Mouse (Mus musculus) regulatory T cell (primary cell): Measurements from ENCODE around the gene Pla2g2e.
"Not testable (repeated sequence)": the region's sequence is repeated elsewhere in the genome, so short reads cannot be mapped to it uniquely, and the experiment has no call there.

Source experiments
- in situ Hi-C: fragments of 300-600 bp; cut with MboI, MseI; formaldehyde crosslinking; loops from one replicate; pipeline ENCODE4 v1.15.1; 2025; ENCODE audit warnings: high pct_unique_total_duplicates

Pla2g2e gene

GRCm38 (mm10) chr4:138882179-138882578 lies 4.4 kb downstream of the Pla2g2e start:
- in situ Hi-C loops = no loop called here

GRCm38 (mm10) chr4:138884261-138884660 lies 6.5 kb downstream of the Pla2g2e start:
- in situ Hi-C loops = no loop called here

- in situ Hi-C loops = no loop called here
Measured at GRCm38 (mm10) chr4:138889165-138889564, 11.4 kb downstream of the Pla2g2e start.

GRCm38 (mm10) chr4:138889635-138890034 lies 11.9 kb downstream of the Pla2g2e start:
- in situ Hi-C loops = no loop called here

DNA sequence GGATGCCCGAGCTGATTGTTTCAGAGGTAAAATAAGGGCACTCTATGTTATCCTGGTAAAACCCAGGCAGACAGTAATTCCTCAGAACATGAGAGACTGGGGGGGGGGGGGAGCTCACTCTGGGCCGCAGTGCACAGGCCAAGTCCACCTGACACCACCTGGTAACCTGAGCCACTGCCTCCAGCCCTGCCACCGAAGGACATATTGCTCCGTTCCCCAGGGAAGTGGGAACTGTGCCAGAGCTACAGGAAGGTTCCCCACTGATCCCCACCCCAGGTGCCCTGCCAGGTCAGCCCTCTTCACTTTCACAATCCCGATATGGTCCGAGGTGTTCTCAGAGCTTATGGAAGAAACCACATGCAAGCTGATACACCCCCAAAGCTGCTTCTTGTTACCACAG lies 14.9 kb downstream of the Pla2g2e start:
- in situ Hi-C loops = no loop called here

- in situ Hi-C loops = not testable (repeated sequence)
Measured at GRCm38 (mm10) chr4:138893789-138894188, 16.0 kb downstream of the Pla2g2e start.

DNA sequence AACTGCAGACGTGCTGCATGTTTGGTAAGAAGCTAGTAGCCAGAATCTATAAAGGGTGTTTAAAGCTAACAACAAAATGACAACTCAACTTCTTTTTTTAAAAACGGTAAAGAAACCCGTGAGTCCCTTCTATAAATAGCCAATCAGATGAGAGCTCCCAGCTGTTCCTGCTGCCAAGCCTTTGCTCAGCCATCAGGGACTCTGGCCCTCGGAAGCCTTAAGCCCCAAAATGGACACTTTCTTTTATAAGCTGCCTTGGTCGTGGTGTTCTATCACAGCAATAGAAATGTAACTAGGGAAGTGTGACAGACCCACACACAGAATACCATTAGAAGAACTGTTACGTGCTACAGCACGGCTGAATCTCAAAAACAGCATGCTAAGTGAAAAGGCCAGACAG lies 21.6 kb downstream of the Pla2g2e start:
- in situ Hi-C loops = no loop called here

- in situ Hi-C loops = no loop called here
Measured at GRCm38 (mm10) chr4:138905624-138906337, 28.0 kb downstream of the Pla2g2e start.

DNA sequence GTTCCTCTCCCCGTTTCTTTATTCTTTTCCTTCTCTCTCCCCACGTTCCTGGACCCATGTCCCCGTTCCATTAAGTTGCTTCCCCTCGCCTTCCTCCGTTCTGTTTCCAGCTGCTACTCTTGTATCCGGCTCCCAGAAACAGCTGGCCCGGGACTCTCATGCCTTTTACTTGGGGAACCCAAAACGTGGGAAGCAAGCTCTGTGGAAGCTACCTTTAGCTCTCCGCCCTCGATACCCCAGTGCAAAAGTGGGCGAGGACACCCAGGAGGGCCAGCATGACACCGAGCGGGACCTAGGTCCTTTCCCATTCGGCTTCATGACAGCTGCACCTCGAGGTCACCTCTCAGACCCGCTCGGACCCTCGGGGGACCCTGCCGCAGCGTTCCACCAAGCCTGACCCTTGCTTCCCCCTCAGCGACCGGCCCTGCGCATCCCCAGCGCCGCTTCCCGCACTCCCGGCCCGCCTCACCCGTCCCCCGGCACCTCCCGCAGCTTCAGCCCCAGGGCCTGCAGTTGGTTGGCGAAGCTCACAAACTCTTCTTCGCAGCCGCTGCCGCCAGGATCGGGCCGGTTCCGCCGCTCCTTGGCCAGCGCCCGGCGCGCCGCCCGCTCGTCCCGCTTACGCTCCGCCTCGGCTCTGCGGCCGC lies 35.5 kb downstream of the Pla2g2e start:
- in situ Hi-C loops = no loop called here

DNA sequence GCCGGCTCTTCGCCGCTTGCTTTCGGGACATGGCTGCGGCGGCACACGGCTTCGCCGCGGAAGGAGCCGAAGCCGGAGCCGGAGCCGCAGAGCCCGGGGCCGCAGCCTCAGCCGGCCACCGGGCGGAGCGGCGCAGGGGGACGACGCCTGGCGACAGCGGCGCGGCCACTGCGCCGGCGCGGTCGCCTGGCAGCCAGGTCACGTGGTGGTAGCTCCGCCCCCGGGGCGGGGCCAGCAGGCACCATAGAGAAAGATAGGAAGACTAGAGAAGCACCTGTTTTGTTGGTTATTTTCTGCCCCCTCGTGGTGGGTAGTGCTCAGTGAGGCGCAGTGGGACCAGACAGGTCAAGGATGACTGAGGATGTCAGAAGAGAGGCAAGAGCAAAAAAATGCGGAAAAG lies 36.1 kb downstream of the Pla2g2e start, which contains the start of gene Otud3:
TSS of gene Otud3 (minus strand) at position 149 of the 400 bp plus-strand sequence.
- in situ Hi-C loops = no loop called here

- in situ Hi-C loops = no loop called here
Measured at GRCm38 (mm10) chr4:138917282-138917681, 39.5 kb downstream of the Pla2g2e start.

- in situ Hi-C loops = no loop called here
Measured at GRCm38 (mm10) chr4:138921254-138922130, 43.8 kb downstream of the Pla2g2e start.

DNA sequence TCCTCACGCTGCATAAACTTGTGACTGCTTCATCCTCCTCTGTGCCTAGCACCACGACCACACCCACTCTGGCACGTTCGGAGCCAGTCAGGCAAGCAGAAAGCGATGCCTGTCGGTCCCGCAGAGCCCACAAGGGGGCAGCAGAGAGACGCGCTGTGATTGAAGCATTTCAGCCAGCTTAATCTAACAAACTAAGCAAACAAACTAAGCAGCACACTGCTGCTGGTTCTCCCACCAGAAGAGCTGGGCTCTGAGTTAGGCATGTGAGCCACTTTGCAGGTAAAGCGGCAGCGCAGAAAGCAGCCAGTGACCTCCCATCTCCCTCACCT lies 44.4 kb downstream of the Pla2g2e start:
- in situ Hi-C loops = no loop called here

DNA sequence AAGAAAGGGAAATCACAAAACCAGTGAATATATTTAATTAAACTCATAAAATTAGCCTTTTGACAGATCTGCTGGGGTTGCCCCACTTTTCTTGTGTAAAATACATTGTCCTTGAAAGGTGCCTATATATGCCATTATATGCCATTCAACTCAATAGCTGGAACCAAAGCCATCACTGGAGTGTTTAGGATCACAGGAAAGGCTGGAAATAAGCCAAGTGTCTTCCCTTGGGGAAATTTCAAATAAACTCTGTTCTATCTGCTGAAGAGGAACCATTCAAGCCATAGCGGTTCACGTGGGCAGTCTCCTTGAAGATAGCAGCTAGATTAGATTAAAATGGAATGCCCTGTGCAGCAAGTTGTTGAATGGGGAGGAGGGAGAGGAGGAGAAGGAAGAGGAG lies 47.8 kb downstream of the Pla2g2e start:
- in situ Hi-C loops = loop anchor here (5.0 kb wide), 1 partner anchor 52 kb away; no protein-coding TSS in a partner anchor
